Mouse (Mus musculus) neural tube, embryonic 13.5 days (tissue): Measurements from ENCODE around the gene Ush2a. TPM values are rescaled to one million over a fixed set of nuclear protein-coding genes. Genes with fewer than 3 reads are reported as not detected.

Source experiments
- ATAC-seq: fragments of 200-750 bp; cut with Nextera tagmentation; 2 replicates; pipeline ENCODE4 v1.8.0; 2017; ENCODE audit warnings: low read depth, mild to moderate bottlenecking, moderate TSS enrichment, moderate library complexity
- H3K27ac ChIP-seq: fragments of 300-500 bp; sonication (generic); replicated peaks from 2 replicates; pipeline ENCODE4 v1.5.1; 2015; ENCODE audit warnings: moderate library complexity, mild to moderate bottlenecking, inconsistent platforms
- H3K27me3 ChIP-seq: fragments of 300-500 bp; sonication (generic); 2 replicates; pipeline ENCODE4 v1.6.1; 2015; ENCODE audit warnings: mild to moderate bottlenecking, inconsistent platforms
- H3K36me3 ChIP-seq: fragments of 300-500 bp; sonication (generic); 2 replicates; pipeline ENCODE4 v1.6.1; 2015; ENCODE audit warnings: mild to moderate bottlenecking, inconsistent platforms
- H3K4me1 ChIP-seq: fragments of 300-500 bp; sonication (generic); replicated peaks from 2 replicates; pipeline ENCODE4 v1.6.1; 2015; ENCODE audit warnings: inconsistent platforms
- H3K4me2 ChIP-seq: fragments of 300-500 bp; sonication (generic); 2 replicates; pipeline ENCODE4 v1.6.1; 2015; ENCODE audit warnings: inconsistent platforms, mild to moderate bottlenecking, moderate library complexity
- H3K4me3 ChIP-seq: fragments of 300-500 bp; sonication (generic); 2 replicates; pipeline ENCODE4 v1.5.1; 2015; ENCODE audit warnings: mild to moderate bottlenecking, inconsistent platforms
- H3K9ac ChIP-seq: fragments of 300-500 bp; sonication (generic); 2 replicates; pipeline ENCODE4 v1.6.1; 2015; ENCODE audit warnings: moderate library complexity, mild to moderate bottlenecking, inconsistent platforms
- H3K9me3 ChIP-seq: fragments of 300-500 bp; sonication (generic); 2 replicates; pipeline ENCODE4 v1.6.1; 2016; ENCODE audit warnings: inconsistent platforms
- WGBS: fragments of 180-500 bp; shearing (Covaris S2); methylation state at CpG from one replicate; pipeline ENCODE4 v1.1.7; 2015; 5-methylcytosine and 5-hydroxymethylcytosine counted together
- polyA plus RNA-seq: library from polyadenylated mRNA; unstranded; fragments of >200 nt; fragmentation: Nextera tagmentation; extraction: Ambion mirVana; gene quantifications from 2 replicates; pipeline ENCODE4 v1.2.1, GENCODE M21; 2015

The Ush2a gene
- polyA plus RNA-seq, 1 experiment from 2014 or later, result 0.17 TPM

DNA sequence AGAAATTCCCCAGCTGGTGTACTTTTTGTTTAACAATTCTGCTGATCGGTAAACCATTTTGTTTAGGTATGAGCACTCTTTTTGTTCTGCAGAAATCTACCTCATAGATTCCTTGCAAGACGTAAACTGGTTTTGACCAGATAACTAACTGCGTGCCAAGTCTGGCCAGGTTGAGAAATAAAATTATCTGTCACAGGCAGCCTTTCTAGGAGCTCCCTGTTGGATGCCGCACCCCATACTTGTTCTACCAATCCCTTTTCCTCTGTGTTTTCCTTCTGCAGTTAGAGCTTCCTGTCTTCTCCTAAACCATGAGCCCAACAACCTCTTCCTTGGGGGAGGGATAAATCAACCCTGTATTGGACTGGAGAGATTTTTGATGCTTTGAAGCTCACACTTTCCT lies 145.4 kb downstream of the Ush2a start:
- Histone ChIP-seq H3K4me2 (no peak overlapping the region), H3K4me1 (no peaks in the 10 kb centered on the region), H3K4me3 (no peak overlapping the region), H3K27me3 (no peaks in the 10 kb centered on the region), H3K9ac (no peak overlapping the region), H3K36me3 (no peaks in the 10 kb centered on the region), H3K9me3 (no peaks in the 10 kb centered on the region), H3K27ac (no peak overlapping the region)
- WGBS, result 93% methylated on average over 4 of the region's 4 CpGs
- ATAC-seq, result no peak

DNA sequence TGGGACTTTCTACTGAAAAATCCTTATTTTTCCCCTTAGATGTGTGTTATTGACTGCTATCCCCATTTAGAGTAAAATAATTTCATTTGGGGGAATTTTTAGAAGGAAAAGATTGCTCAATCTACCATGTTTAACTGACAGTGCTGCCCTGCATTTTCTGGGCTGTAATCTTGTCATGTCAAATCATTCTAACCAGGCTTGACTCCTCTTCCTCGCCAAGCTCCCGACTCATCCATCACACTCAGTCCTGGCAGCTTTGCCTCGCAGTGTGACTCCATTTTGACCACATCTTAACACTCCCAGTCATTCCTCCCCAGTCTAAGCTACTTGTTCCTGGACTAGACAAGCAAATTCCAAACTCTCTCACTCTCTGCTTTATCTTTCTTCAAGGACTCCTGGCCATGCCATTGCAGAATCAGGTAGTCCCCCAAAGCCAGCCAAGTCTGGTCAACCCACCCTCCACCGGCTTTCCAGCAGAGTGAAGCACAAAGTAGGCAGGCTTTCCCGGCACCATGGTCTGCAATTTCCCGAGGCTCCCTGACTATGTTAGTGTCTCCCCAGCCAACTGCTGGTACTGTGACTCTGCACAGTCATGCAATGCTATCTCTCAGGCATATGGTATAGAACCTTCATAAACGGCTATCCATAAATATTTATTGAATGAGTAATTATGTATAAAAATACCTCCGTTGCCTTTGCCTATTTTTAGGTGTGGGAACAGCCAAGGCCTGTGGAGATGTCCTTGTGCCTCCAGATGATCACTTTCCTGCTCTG lies 146.0 kb downstream of the Ush2a start:
- H3K27me3 ChIP-seq, result no peaks in the 10 kb centered on the region
- no peaks in the 10 kb centered on the region for H3K9me3 ChIP-seq
- H3K36me3 ChIP-seq, result no peaks in the 10 kb centered on the region
- H3K27ac ChIP-seq, result no peak overlapping the region
- H3K9ac ChIP-seq, result no peak overlapping the region
- no peak for ATAC-seq
- no peak overlapping the region for H3K4me2 ChIP-seq
- H3K4me1 ChIP-seq, result no peaks in the 10 kb centered on the region
- WGBS, result 83% methylated on average over 8 of the region's 8 CpGs
- H3K4me3 ChIP-seq, result no peak overlapping the region

DNA sequence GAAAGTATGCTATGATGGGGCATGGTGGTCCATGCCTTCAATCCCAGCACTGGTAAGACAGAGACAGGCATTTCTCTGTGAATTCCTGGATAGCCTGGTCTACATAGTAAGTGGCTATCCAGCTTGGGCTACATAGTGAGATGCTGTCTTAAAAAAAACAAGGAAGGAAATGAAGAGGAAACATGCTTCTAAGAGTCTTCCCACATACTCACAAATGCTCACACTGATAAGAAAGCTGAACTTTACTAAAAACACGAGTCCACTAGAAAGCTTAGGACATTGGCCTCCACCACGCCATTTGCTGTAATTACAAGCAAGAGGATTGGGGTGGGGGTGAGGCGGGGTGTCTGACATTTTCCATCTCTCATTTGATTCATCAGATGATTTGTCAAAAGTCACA lies 148.7 kb downstream of the Ush2a start:
- H3K4me1 ChIP-seq, result no peaks in the 10 kb centered on the region
- 89% methylated on average over 3 of the region's 3 CpGs for WGBS
- no peaks in the 10 kb centered on the region for H3K9me3 ChIP-seq
- H3K4me2 ChIP-seq, result no peak overlapping the region
- H3K4me3 ChIP-seq, result no peak overlapping the region
- ATAC-seq, result no peak
- no peak overlapping the region for H3K9ac ChIP-seq
- H3K27ac ChIP-seq, result no peak overlapping the region
- H3K27me3 ChIP-seq, result no peaks in the 10 kb centered on the region
- H3K36me3 ChIP-seq, result no peaks in the 10 kb centered on the region

DNA sequence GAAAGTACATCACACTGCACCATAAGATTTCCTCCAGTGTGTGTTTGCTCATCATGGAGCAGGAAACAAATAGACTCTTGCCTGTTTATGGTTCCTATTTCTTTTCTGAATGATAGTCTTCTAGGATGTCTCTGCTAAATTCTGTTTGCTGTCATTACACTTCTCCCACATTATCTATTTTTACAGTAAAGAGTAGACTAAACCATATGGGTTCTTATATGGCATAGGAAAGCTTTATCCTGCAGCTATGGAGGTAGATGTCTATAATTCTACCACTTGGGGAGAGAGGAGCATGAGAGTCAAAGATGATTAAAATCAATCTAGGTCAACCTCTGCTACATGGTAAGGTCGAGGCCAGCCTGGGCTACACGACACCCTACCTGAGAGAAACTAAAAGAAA lies 158.7 kb downstream of the Ush2a start:
- Histone ChIP-seq H3K9ac (no peak overlapping the region), H3K27ac (no peak overlapping the region), H3K27me3 (no peaks in the 10 kb centered on the region), H3K4me2 (no peak overlapping the region), H3K9me3 (no peaks in the 10 kb centered on the region), H3K4me3 (no peak overlapping the region), H3K36me3 (no peaks in the 10 kb centered on the region), H3K4me1 (no peaks in the 10 kb centered on the region)
- 88% methylated on average over 2 of the region's 2 CpGs for WGBS
- ATAC-seq, result no peak

DNA sequence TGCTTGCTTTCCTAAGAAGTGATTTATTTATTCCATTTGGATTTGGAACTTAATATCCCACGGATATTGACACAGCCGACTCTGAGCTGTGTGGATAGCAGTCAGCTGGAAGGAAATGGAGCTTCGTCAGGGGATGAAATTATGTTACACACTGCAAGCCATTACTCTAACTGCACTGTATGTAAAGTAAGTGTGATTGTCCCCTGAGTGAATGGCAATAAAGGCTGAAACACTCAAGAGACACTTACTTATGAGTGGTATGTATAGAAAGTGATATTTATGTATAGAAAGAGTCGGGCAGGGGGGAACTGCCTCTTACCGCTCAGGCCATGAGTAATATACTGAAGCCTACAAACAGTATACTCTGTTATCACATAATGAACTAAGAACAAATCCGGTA lies 166.3 kb downstream of the Ush2a start:
- 60% methylated on average over 6 of the region's 6 CpGs for WGBS
- Histone ChIP-seq H3K36me3 (no peaks in the 10 kb centered on the region), H3K9me3 (no peaks in the 10 kb centered on the region), H3K27ac (no peak overlapping the region), H3K9ac (no peak overlapping the region), H3K4me2 (no peak overlapping the region), H3K27me3 (no peaks in the 10 kb centered on the region), H3K4me1 (0 out of 2 replicates have a peak, but pooled peaks cover 3% of the 10 kb centered on the region), H3K4me3 (no peak overlapping the region)
- no peak for ATAC-seq

DNA sequence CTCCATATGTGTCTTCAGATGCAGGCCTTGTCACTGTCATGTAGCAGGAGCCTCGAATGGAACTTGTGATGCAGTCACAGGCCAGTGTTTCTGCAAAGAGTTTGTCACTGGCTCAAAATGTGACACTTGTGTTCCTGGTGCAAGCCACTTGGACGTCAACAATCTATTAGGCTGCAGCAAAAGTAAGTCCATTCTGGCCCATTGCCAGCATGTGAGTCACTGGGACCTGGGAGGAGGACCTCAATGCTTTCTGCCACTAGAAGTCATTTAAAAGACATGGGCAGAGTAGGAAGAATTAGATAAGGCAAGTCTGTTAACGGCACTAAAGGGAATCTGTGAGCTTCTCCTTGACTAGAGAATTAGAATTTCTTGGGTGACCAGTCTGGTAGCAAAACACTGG lies 168.9 kb downstream of the Ush2a start:
- H3K36me3 ChIP-seq, result no peaks in the 10 kb centered on the region
- no peak overlapping the region for H3K27ac ChIP-seq
- H3K4me1 ChIP-seq, result 0 out of 2 replicates have a peak, but pooled peaks cover 3% of the 10 kb centered on the region
- ATAC-seq, result no peak
- H3K4me2 ChIP-seq, result no peak overlapping the region
- H3K9ac ChIP-seq, result no peak overlapping the region
- H3K4me3 ChIP-seq, result no peak overlapping the region
- H3K27me3 ChIP-seq, result no peaks in the 10 kb centered on the region
- 66% methylated on average over 3 of the region's 3 CpGs for WGBS
- no peaks in the 10 kb centered on the region for H3K9me3 ChIP-seq

DNA sequence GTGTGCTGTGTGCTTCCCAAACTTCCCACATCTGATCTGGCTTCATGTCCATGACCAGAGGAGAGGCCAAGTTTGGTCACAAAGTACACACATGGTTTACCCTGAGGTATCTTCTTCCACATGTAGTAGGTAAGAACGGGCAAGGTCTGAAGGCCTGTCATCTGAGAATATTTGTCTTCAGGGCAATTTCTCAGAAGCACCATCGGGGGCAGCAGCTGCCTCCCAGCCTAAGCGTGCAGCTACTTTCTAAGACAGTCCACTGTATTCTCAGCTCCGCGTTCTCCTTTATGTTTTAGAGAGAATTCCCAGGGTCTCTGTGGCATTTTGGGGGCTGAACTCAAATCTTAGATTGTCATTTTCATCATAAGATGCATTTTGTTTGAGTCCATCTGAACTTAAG lies 186.1 kb downstream of the Ush2a start:
- ATAC-seq, result no peak
- Histone ChIP-seq H3K4me3 (no peak overlapping the region), H3K27ac (no peak overlapping the region), H3K27me3 (no peaks in the 10 kb centered on the region; the same call in 1 of the 2 replicates), H3K36me3 (no peaks in the 10 kb centered on the region), H3K4me2 (no peak overlapping the region), H3K9me3 (no peaks in the 10 kb centered on the region), H3K9ac (no peak overlapping the region), H3K4me1 (no peaks in the 10 kb centered on the region)
- WGBS, result 76% methylated on average over 5 of the region's 5 CpGs

DNA sequence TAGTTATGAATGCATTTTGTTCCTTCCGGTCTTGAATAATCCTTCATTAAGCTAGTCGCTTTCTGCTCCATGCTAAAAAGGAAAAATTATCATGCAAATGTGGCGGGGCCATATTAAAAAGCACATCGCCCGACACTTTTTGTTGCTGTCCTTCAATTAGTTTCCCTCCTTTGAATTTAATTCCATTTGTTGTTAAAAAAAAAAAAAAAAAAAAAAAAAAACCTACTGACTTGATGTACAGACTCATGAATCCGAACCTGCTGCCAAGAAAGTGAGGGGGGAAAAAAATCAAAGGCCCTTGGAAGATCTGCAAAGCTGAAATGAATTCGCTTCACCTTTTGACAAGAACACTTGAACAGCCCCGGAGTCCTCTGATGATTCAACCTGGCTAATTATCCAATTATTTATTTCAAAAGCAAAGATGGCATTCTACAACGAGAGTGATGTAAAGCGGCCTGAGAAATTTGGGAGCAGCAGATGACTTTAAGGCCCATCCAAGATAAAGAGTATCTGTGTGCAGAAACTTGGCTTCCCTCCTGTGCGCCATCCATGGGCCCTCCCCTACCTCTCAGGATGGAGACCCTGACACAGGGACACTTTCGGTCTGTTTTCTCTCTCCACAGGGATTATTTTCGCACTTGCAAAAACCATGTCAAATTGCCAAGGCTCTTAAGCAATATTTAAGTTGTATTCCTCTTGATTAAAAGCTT lies 194.8 kb downstream of the Ush2a start:
- Histone ChIP-seq H3K27me3 (peaks cover 14% of the 10 kb centered on the region), H3K9ac (no peak overlapping the region), H3K27ac (no peak overlapping the region), H3K4me3 (no peak overlapping the region), H3K36me3 (no peaks in the 10 kb centered on the region), H3K4me1 (peaks cover 33% of the 10 kb centered on the region), H3K4me2 (no peak overlapping the region), H3K9me3 (no peaks in the 10 kb centered on the region)
- 53% methylated on average over 13 of the region's 13 CpGs for WGBS
- no peak for ATAC-seq

DNA sequence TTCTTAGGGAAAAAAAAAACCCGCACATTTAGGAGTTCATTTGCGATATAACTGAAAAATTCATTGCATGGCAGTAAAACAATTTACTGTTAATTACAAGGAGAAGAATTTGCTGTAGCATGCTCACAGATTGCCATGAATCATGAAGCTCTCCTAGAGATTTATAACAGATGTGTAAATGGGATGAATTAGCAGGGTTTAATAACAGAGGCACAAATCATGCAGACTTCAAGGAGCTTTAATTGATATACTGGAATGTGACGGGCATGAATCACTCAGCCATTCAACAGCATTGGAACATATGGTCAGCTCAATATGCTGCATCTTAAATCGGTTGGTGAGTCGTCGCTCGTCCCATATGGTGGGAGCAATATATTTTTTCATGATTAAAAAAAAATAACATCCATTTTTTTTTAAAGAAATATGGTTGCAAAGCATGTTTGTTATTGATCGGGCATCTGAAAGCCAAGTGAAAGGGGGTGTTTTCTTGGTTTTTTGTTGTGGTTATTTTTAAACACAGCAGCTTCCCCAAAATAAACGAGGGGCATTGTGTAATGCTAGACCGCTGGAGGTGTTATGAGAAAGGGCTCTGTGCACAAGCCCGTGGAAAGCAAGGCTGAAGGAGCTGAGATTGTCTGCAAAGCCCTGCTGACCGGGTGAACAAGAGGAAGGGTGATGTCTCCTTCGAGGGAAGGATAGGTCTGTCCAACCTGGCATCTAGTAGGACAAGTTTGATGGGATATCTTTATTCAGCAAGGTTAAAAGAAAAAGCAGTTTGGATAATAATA lies 195.6 kb downstream of the Ush2a start:
- H3K9ac ChIP-seq, result no peak overlapping the region
- peaks cover 14% of the 10 kb centered on the region for H3K27me3 ChIP-seq
- H3K4me2 ChIP-seq, result no peak overlapping the region
- H3K36me3 ChIP-seq, result no peaks in the 10 kb centered on the region
- peak; percentile 71 for ATAC-seq
- H3K27ac ChIP-seq, result no peak overlapping the region
- peaks cover 33% of the 10 kb centered on the region for H3K4me1 ChIP-seq
- no peaks in the 10 kb centered on the region for H3K9me3 ChIP-seq
- WGBS, result 20% methylated on average over 13 of the region's 13 CpGs
- H3K4me3 ChIP-seq, result no peak overlapping the region

DNA sequence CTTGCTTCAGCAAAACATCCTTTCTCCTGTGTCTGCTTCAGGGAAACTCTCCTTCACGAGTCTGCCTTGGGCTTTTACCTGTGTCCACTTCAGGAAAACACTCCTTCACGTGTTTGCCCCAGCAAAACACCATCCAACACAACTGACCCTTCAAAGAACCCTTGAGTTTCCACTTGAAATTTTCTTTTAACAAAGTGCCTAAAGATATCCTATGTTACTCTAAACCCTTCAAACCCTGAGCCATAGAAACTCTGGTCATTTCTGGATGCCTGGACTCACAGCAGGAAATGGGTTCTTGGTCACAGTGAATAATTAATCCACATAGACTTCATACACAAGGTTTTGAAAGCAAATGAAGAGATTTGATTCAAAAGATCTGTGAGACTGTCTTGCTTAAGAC lies 199.4 kb downstream of the Ush2a start:
- no peak overlapping the region for H3K4me3 ChIP-seq
- peaks cover 7% of the 10 kb centered on the region; the same call in 1 of the 2 replicates for H3K27me3 ChIP-seq
- no peaks in the 10 kb centered on the region for H3K9me3 ChIP-seq
- no peak overlapping the region for H3K9ac ChIP-seq
- H3K4me1 ChIP-seq, result peaks cover 26% of the 10 kb centered on the region
- H3K4me2 ChIP-seq, result no peak overlapping the region
- no peak overlapping the region for H3K27ac ChIP-seq
- no peaks in the 10 kb centered on the region for H3K36me3 ChIP-seq
- 75% methylated on average over 2 of the region's 2 CpGs for WGBS
- ATAC-seq, result no peak

DNA sequence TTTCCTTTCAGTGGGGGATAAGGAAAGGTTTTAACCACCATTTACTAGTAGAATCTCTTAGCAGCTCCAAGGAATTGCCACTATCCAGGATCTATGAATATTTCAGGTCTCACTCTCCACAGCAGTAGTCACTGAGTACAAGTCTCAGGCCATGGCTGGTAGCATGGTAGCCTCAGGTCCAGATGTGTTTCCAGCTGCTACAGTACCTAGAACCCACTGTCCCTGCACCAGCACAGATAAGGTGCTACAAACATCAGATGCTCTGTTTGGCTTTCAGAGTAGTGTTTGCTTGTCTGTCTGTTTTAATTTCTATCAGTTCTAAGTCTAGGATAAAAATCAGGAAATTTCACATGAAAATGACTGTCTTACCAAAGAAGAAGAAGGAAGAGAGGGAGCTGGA lies 202.8 kb downstream of the Ush2a start:
- Histone ChIP-seq H3K4me1 (peaks cover 6% of the 10 kb centered on the region; the same call in 1 of the 2 replicates), H3K36me3 (no peaks in the 10 kb centered on the region), H3K4me2 (no peak overlapping the region), H3K27me3 (peaks cover 7% of the 10 kb centered on the region; the same call in 1 of the 2 replicates), H3K9ac (no peak overlapping the region), H3K27ac (no peak overlapping the region), H3K9me3 (no peaks in the 10 kb centered on the region), H3K4me3 (no peak overlapping the region)
- no peak for ATAC-seq

DNA sequence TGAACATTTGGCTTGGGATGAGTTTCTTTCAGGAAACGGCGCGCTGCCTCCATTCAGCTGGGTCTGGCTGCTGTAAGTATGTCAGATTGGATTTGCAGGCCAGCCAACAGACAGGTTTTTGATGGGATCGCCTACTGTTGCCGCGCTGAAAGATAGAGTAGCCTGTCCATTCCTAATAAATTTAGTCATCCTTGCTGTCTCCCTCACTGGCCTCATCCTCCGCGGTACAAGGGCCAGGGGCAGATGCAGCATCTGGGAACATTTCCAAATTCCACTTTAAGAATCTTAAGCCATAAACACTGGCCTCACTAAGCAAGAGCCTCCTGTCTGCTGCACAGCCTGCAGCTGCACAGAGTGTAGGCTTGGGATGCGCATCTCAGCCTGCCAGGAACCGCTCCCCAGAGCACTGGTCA lies 206.6 kb downstream of the Ush2a start:
- Histone ChIP-seq H3K4me2 (no peak overlapping the region), H3K27me3 (no peaks in the 10 kb centered on the region), H3K36me3 (no peaks in the 10 kb centered on the region), H3K9ac (no peak overlapping the region), H3K4me1 (peaks cover 6% of the 10 kb centered on the region; the same call in 1 of the 2 replicates), H3K27ac (no peak overlapping the region; the same call in 1 of the 2 replicates), H3K4me3 (no peak overlapping the region), H3K9me3 (no peaks in the 10 kb centered on the region)
- WGBS, result 61% methylated on average over 10 of the region's 10 CpGs
- peak; percentile 50; the same call in 1 of the 2 replicates for ATAC-seq
